Mouse (Mus musculus) heart, adult 18-20 months (tissue): ENCODE results near the gene Vps8. TPM values are rescaled to one million over a fixed set of nuclear protein-coding genes. Genes with fewer than 3 reads are reported as not detected.

ENCODE experiments used
- DNase-seq, 2 experiments: peaks; one replicate each; pipeline ENCODE4 v3.0.0; 2021 to 2022; ENCODE audit warnings: mixed read lengths in 1 of 2
- total RNA-seq, 2 experiments: library from RNA; stranded (reverse); gene quantifications; 2 replicates each; pipeline ENCODE4 v1.2.3; 2021

Gene Vps8
- total RNA-seq, 2 experiments from 2014 or later, result 21.3 to 23.6 TPM

DNA sequence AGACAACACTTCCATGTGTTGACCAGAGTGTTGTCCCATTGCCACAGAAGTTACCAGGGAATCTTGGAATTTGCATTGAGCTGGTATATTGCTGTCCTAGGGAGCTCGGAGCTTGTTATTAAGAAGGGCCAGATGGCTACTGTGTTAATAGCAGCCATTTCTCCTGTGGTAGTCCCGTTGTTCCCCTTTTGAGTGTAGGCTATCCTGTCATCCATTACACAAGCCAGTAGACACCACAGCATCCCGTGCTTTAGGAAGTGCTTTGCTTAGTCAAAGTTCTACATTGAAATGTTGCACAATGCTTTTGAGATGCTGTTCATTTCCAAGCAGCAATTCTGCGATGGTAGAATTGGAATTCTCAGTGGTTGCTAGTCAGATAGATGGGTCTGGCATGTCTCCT lies 54.2 kb downstream of the Vps8 start:
- no peak for DNase-seq

DNA sequence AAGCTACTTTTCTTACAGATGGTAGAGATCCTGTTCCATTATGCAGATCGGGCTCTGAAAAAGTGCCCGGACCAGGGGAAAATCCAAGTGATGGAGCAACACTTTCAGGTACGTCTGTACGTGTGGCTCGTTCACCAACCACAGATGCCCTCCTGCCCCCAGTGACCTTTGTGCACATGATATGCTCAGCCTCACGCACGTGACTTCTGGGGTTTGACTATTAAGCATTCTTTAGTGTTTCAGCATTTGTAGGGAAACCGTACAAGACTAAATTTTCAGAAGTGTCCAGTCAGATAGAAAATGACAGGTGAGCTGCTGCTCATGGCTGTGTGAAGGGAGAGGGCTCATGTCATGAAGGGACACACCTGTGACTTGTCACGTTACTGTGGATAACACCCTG lies 55.5 kb downstream of the Vps8 start:
- DNase-seq, result no peak

DNA sequence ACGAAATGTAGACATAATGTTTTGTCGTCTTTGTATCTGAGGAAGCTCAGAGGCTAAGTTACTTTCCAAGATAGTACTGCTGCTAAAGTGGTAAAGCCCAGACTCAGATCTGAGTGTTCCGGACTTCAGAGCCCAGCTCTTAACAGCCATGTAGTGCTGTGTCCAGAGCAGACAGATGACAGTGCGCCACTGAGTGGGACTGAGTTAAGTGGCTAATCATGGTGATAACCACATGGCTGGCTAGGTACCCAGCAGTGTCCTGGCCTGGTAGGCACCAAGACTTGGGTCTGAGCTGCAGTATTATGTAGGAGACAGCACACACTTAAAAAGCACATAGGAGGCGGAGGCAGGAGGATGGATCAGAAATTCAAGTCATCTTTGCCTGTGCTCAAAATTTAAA lies 60.9 kb downstream of the Vps8 start:
- DNase-seq, result peak; percentile 32 to 43

DNA sequence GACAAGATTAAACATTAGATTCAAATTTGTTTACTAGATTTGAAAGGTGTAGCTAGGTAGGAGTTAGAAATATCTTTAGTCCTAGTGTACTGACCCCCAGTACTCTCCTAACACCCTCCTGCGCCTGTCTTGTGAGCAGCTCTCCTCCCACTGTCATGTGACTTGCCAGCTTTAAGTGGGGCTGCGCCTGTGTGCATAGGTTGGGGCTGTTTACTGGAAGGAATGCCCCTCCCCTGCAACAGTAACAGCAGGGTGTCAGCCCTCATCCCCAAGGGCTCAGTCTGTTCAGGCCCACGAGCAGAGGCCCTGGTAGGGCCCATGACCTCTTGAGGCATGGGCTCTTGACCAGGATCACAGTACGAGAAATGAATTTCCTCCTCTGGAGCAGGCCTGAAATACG lies 62.8 kb downstream of the Vps8 start:
- DNase-seq, result no peak

DNA sequence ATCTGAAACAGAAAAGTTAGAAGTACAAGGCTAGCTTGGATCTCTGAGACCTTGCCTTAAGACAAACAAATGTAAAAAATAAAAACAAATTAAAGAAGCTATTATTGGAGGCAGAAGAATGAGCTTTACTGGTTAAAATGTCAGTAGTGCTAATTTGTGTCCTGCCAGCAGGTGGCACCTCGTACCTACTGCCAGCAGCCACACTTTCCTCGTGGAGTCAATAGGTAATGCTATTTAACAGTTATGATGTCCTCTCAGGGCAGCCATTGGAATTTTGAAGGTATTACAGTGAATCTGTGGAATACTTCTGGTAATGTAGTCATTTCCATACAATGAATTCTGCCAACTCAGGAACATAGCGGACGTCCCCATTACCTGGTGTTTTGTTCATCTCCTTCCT lies 65.5 kb downstream of the Vps8 start:
- peak; percentile 25 to 60 for DNase-seq

DNA sequence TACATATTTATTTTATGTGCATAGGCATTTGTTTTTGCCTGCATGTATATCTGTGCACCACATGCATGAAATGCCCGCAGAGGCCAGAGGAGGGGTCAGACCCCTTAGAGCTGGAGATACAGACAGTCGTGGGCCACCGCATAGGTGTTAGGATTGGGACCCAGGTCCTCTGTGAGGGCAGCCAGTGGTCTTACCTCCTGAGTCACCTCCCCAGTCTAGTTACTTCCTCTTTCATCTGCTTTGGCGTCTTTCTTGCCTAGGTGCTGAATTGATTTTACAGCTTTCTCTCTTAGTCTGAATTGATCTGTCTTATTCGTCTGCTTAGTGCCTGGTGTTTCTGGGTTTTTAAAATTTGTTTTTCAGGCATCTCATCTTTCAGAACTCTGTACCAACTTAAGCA lies 69.4 kb downstream of the Vps8 start:
- no peak for DNase-seq

DNA sequence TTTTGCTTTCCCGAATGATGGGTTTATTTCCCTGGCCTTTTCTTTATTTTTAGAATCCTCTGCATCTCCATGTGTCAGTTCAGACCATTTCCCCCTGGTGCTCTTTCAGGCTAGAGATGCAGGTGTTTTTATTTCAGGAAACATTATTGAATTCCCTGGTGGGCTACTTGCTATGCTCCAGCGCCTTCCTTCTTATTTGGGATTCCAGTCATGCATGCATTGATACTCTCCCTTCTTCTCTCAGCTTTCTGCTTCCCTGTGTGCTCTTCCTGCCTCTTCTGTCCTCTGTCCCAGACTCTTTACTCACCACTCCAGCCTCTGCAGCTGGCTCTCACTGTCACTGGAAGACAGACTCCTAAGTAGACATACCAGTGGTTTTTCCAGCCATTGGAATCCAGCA lies 70.0 kb downstream of the Vps8 start:
- DNase-seq, result no peak

DNA sequence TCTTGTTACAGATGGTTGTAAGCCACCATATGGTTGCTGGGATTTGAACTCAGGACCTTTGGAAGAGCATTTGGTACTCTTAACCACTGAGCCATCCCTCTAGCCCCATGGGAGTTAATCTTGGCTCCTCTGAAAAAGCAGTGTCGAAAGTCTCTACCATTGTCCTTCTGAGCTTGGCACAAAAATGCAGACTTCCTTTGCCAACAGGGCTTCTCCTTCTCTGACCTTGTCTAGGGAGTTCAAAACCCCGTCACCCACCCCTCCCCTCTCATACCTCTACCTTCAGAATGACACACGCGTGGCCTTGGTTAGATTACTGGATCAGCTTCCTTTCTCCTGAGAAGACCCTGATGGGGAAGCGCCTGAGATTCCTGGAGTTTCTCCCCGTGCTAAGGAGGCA lies 71.8 kb downstream of the Vps8 start:
- no peak for DNase-seq

DNA sequence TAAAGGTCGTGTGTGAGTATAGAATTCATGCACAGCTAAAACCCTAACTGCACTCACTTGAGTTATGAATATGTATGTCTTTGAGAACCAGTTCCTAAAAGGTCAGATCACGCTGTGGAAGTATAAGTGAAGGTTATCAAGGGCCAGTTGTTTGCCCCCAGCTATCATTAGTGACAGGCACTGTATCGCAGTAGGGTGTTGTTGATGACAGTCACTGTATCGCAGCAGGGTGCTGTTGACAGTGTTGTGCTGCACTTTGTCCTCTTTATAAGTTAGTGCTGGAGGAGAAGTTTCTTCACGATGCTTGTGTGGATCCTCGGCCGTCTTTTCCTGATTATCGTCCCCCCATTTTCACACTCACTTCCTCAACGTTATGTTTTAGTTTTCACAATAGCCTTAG lies 73.9 kb downstream of the Vps8 start:
- peak in 1 of 2 experiments; percentile 17 for DNase-seq

DNA sequence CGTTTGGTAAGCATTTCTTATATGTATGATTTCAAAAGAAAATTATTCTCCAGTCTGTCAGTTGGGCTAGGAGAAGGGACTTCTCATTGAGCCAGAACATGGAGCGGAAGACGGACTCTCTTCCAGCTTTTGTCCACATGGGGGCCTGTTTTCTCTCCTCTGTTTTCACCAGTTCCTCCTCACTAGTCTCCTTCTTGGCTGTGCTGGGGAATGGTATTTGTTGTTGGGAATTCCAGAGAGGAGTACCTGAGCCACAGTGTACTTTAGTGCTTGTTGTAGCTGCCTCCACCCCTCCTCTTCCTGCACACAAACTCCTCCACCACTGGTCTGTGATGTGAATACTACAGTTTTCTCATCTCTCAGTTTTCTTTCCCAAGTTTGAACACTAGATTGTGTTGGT lies 74.7 kb downstream of the Vps8 start:
- peak in 1 of 2 experiments; percentile 28 for DNase-seq

DNA sequence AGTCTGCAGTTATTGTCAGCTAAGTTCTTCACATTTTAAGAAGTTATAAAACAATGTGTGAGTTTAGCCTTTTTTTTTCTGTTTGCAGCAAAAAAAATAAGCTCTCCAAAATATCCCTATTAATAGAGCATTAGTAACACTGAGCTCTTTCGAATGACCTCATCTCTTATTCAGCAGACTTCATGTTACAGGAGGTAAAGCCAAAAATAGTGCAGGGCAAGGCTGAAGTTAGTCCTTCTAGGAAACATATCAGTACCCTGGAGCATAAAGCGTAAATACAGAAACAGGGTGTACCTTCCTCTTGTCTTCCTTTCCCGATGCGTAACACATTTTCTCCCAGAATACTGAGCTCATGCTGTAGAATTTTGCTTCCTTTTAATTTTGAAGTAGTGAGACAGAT lies 76.1 kb downstream of the Vps8 start:
- DNase-seq, result peak; percentile 26 to 48

DNA sequence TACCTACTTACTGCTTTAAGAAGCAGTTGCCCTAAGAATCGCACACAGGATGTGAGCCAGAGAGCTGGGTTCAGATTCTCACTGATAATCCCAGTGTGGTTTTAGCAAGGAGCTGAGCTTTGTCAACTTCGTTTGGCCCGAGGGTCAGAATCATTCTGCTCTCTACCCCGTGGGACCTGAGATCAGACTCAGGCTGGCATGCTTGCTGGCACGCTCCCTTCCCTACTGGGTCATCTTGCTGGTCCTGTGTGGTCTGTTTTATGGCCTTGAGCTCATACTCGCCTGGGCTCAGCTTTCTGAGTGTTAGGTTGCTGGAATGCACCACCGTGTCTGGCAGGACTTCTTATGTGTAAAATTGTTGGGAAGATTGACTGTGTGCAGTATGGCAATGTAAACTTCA lies 76.7 kb downstream of the Vps8 start:
- peak in 1 of 2 experiments; percentile 23 for DNase-seq

DNA sequence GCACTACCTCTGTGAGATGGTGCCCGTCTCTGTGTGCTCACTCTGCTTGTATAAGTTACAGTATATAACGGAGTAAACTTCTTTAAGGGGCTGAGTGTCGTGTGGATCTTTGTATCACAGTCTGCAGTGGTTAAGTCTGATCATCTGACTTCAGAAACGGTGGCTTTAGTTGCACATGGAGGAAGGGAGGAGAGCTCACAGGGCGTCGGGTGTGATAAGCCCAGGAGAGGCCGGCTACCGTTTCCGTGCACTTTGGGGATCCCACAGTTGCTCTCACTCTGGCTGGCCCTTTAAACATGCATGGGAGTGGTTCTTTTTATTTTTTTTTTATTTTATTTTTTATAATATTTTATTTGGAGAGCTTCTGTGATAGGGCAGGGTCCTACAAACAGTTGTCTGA lies 95.9 kb downstream of the Vps8 start:
- no peak for DNase-seq

DNA sequence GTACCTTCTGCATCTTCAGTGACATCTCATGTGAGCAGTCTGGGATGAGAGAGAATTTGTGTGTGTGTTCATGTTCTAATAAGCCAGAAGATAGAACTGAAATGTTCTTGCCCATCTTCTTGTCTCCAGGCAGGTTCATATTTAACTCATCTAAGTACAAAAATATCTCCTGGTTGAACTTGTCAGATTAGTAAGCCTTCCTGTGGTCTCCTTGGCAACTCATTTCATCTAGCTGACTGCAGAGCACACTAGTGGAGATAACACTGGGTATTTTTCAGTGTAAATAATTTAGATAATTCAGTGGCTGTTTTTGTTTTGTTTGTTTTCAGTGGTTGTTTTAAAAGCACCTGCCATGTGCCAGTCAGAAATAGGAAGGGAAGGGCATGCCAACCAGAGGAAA lies 96.9 kb downstream of the Vps8 start:
- no peak for DNase-seq

DNA sequence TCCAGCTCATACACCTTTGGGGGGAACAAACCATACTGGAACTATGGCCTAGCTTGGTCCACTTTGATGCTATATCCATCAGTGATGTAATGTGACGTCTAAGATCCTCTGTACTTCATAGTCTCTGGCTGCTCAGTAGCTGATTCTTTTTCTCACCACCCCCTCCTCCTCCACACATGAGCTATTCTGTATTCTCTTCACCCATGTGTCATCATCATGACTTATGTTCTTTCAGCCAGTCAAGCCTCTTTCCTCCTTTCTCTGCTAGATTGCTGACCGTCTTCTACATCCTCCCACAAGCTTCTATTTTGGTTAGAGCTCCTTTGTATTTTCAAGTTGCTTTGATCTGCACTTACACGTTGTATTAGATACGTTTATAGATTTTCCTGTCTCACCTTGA lies 100.8 kb downstream of the Vps8 start:
- DNase-seq, result no peak

DNA sequence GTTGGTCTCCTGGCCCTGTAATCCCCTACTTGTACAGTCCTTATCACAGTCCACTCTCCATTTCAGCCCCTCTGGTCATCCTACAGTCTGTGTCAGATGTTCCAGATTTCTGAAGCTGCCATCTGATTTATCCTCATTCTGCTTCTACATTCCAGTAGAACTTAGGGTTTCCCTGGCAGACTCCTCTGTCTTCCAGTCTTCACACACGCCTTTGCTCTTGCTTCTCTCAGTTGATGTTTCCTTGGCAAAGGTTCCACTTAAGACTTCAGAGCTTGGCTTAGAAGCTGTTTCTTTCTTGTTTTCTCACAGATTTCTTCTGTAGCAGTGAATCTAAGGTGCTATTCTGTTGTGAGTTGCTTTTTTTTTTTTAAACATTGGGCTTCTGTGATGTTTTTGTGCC lies 102.5 kb downstream of the Vps8 start:
- no peak for DNase-seq

DNA sequence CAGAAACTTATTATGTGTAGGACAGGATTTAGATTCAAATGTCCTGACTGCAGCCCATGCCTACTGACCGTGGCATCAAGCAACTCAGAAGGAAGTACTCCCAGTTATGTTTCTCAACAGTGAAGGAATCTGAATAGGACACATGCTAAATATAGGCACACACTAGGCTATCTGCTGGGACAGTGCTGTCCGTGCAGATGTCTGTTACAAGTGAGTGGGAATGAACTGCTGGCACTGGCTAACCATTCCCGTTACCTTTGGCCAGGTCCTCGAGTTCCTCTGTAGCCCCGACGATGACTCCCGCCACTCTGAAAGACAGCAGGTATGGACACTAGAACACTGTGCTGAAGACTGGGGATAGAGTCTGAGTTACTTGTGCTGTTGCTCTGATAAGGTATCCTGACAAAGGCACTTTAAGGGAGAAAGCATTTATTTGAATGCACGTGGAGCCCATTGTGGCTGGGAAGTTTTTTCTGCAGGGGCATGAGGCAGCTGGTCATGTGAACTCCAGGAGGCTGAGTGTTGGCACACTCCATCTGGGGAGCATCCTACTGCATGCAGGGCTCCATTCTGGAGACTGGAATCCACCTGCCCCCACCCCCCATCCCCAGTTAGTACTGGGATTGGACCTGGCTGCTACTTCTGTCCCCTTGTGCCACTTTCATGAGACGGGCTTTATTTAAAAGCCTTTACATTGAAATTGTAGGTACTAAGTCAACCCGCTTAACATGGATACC lies 104.5 kb downstream of the Vps8 start:
- DNase-seq, result peak; percentile 29 to 36

DNA sequence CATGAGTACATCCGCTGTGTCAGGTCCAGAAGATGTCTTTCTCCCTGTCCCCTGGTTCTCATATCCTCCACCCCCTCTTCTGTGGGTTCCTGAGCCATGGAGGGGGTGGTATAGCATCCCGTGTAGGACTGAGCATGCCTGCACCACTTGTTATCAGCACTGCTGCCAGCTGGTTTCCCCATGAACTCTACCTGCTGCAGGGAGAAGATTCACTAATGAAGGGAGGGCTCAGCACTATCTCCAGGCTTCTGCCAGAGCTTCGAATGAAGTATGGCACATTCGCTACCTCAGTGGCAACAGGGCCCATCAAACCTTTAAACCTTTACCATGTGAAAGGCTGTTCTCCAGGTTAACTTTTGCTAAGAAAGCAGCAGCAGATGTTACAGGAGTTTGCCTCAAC lies 110.6 kb downstream of the Vps8 start:
- DNase-seq, result no peak

DNA sequence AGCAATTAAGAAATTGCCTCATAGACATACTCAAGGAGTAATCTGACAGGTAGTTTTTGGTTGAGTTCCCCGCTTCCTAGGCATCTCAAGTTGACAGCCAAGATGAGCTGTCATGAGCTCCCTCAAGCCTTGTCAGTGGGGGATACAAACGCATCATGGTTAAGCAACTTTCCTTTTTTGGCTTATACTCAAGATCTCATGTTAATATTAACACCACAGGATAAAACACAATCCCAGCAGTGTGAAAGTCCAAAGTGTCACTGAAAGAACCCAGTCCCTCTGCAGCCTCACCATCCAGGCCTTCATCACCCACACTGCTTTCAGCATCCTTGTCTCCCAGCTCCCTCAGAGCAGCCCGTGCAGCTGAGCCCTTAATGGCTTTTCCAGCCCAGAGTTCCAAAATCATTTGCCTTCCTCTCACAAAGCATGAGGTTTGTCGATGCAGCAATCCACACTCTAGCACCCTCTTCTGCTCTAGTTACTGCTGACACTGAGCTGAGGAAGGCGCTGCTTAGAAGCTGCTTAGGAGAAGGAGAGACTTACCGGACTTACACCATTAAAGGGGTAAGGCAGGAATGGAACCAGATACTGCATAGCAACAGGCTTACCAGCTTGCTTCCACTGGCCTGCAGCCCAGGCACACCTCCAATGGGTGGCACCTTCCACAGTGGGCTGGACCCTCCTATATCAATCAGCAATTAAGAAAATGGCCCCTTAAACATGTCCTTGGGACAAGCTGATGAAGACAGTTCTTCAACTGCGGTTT lies 113.5 kb downstream of the Vps8 start:
- DNase-seq, result no peak

DNA sequence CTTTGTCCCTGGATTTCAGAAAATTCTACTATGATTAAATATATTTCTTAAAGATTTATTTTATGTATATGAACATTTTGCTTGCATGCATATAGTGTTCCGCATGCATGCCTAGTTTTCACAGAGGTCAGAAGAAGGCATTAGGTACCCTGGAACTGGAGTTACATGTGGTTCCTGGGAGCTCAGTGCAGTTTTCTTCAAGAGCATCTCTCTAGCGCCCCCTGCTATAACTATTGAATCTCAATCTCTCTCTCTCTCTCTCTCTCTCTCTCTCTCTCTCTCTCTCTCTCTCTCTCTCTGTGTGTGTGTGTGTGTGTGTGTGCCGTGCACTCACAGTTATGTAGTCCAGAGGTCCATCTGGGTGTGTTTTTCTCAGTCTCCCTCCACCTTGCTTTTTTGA lies 114.4 kb downstream of the Vps8 start:
- DNase-seq, result no peak

DNA sequence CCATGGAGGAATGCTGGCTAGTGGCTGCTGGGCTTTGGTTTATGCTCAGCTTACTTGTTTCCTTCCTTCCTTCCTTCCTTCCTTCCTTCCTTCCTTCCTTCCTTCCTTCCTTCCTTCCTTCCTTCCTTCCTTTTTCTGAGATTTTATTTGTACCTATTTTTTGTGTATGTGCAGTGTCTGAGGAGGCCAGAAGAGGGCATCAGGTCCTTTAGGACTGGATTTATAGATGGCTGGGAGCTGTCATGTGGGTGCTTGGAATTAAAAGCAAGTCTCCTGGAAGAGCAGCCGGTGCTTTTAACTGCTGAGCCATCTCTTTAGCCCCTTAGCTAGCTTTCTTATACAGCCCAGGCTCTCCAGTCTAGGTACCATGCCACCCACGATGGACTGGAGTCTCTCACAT lies 116.0 kb downstream of the Vps8 start:
- DNase-seq, result no peak

DNA sequence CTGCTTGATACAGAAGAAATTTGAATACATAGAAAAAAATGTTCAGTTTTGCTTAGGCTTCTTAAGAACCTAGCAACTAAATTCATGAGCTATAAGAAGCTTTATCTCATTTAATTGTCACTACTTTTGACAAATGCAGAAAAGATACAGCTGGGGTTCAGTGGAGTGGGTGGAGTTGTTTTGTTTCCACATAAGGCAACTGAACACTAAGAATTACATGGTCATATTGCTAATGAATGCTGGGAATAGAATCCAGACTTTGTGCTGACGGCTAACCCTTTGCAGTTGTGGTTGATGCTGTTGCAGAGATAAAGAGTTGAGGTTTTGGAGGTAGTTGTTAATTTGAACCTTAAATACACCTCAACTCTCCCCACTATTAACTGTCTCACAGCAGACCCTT lies 119.6 kb downstream of the Vps8 start:
- no peak for DNase-seq

DNA sequence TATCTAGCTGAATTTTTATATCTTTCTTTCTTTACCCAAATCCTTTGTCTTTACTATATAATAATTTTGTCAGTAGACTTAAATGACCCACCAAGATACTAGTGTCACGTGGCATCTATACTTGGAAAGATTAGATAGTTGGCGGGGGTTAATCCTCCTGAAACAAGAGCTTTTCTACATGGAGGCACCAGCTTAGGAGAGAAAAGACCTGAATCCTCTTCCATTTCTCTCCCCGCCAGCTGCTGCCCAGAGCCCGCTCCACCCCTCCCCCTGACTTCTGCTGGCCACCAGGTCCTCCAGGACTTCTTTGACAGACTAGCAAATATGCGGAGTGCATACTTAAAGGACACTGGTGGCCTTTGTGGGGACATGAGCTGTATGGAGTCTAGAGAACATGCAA lies 124.5 kb downstream of the Vps8 start:
- no peak for DNase-seq

DNA sequence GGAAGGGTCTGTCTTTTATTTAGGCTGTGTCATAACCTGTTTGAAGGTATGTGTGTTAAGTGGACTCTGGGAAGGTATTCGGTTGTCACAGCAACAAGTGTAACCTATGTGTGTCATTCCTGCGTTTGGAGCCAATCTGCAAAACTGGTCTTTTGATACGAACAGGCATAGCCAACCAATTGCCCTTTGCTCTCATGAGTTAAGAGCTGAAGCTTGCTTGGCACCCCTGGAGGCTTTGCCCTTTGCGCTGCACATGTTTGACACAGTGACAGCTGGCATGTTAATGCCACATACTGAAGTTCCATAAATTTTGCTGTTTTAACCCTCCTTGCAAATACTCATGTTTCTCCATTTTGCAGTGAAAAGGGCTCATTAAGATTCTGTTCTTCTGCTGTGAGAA lies 126.8 kb downstream of the Vps8 start:
- DNase-seq, result no peak
